Mouse (Mus musculus) mouse embryonic stem cell (cell line): Measurements from ENCODE around the gene Tlk2.
"Not testable (repeated sequence)": the region's sequence is repeated elsewhere in the genome, so short reads cannot be mapped to it uniquely, and the experiment has no call there.

ENCODE experiments used
- in situ Hi-C, 2 experiments: fragments of 300-500 bp; cut with MboI; formaldehyde crosslinking; loops; 1 replicate in 1 of 2; 3 replicates in 1 of 2; pipeline ENCODE4 v1.14.3; 2019 to 2020; ENCODE audit warnings: low sequenced_read_pairs in 2 of 2, low pct_unique_long_range_greater_than_20kb in 1 of 2, mixed read lengths in 1 of 2; ENCODE audit not compliant: unreplicated experiment in 1 of 2

The Tlk2 gene

GRCm38 (mm10) chr11:105178516-105178915 is at the start of gene Tlk2:
Gene Tlk2 (plus strand): TSS chr11:105178807.
- in situ Hi-C loops, result no loop called here

- in situ Hi-C loops, result no loop called here
These were observed 42.9 kb upstream of the Tlk2 start for GRCm38 (mm10) chr11:105135692-105136091.

GRCm38 (mm10) chr11:105137255-105137654 is 41.4 kb upstream of the Tlk2 start:
- in situ Hi-C loops, result not testable (repeated sequence)

GRCm38 (mm10) chr11:105140512-105140911 is 38.1 kb upstream of the Tlk2 start:
- in situ Hi-C loops, result not testable (repeated sequence)

GRCm38 (mm10) chr11:105141115-105141514 is 37.5 kb upstream of the Tlk2 start:
- in situ Hi-C loops, result no loop called here

GRCm38 (mm10) chr11:105143564-105143963 is 35.0 kb upstream of the Tlk2 start:
- in situ Hi-C loops, result no loop called here

GRCm38 (mm10) chr11:105144084-105144483 is 34.5 kb upstream of the Tlk2 start:
- in situ Hi-C loops, result no loop called here

GRCm38 (mm10) chr11:105144508-105145210 is 33.9 kb upstream of the Tlk2 start:
- in situ Hi-C loops, result no loop called here

- in situ Hi-C loops, result no loop called here
These were observed 33.4 kb upstream of the Tlk2 start for GRCm38 (mm10) chr11:105145211-105145610.

GRCm38 (mm10) chr11:105146593-105146992 is 32.0 kb upstream of the Tlk2 start, which contains the start of gene Gm10842:
Gene Gm10842 (plus strand): TSS chr11:105146893.
- in situ Hi-C loops, result no loop called here

- in situ Hi-C loops, result no loop called here
These were observed 29.3 kb upstream of the Tlk2 start for GRCm38 (mm10) chr11:105149353-105149752.

- in situ Hi-C loops, result loop anchor here (25.0 kb wide), 1 partner anchor 862 kb away; no protein-coding TSS in a partner anchor
These were observed 28.8 kb upstream of the Tlk2 start for GRCm38 (mm10) chr11:105149766-105150165.

- in situ Hi-C loops, result loop anchor here (25.0 kb wide), 1 partner anchor 863 kb away; no protein-coding TSS in a partner anchor
These were observed 27.9 kb upstream of the Tlk2 start for GRCm38 (mm10) chr11:105150691-105151090.

- in situ Hi-C loops, result loop anchor here (25.0 kb wide), 1 partner anchor 864 kb away; no protein-coding TSS in a partner anchor
These were observed 27.2 kb upstream of the Tlk2 start for GRCm38 (mm10) chr11:105151226-105152016.

GRCm38 (mm10) chr11:105152017-105152300 is 26.6 kb upstream of the Tlk2 start:
- in situ Hi-C loops, result loop anchor here (25.0 kb wide), 1 partner anchor 865 kb away; no protein-coding TSS in a partner anchor

- in situ Hi-C loops, result loop anchor here (25.0 kb wide), 1 partner anchor 865 kb away; no protein-coding TSS in a partner anchor
These were observed 26.2 kb upstream of the Tlk2 start for GRCm38 (mm10) chr11:105152357-105152899.

- in situ Hi-C loops, result loop anchor here (25.0 kb wide), 1 partner anchor 866 kb away; no protein-coding TSS in a partner anchor
These were observed 25.4 kb upstream of the Tlk2 start for GRCm38 (mm10) chr11:105153068-105153833.

- in situ Hi-C loops, result loop anchor here (25.0 kb wide), 1 partner anchor 869 kb away; no protein-coding TSS in a partner anchor
These were observed 22.7 kb upstream of the Tlk2 start for GRCm38 (mm10) chr11:105155915-105156314.
